Mouse (Mus musculus) ovary, postnatal 36 days (tissue): ENCODE measurements at regions not wholly inside any gene's neighbourhood (a gene's known extent, or its start where the extent isn't known, plus 50 kb on each side); places are given as distances from the start of the nearest gene placed in this dataset.

ENCODE experiments used
- DNase-seq: peaks from one replicate; pipeline ENCODE4 v3.0.0; 2022; ENCODE audit warnings: low spot score, mixed read lengths

DNA sequence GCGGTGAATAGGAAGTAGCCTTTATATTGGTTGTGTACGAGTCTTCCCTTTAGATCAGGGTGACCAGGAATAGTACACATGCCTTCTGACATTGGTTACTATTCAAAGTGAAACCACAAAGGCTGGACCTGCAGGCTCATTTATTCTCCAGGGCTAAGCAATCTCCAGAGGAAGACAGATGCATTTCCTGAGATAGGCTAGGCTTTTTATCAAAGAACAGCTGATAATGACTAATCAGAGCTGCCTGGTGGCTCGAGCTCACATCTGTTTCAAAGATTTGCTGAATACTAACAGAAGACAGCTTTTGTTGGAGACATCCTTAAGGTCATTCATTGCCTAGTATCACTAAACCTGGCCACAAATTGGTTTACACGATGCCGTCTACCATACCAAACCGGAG, 838.1 kb downstream of the Epha4 start:
- DNase-seq = no peak

DNA sequence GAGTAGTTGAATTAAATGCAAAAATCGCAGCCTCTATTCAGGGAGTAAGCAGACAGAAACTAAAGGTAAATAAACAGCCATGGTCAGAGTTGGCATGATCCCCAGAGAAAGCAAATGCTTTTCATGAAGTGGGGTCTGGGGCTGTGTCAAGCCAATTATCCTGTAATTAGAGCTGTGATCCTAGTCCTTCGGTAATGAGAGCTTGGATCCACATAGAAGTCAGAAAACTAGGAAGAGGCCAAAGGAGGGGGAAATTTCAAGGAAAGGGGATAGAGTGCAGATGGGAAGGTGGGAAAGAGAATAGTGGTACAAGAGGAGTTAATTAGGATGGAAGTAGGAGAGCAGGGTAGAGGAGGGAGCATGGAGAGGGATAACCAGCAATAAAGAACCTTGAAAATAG, 809.3 kb downstream of the Epha4 start:
- DNase-seq = no peak

GRCm38 (mm10) chr1:76717639-76718292, 797.1 kb downstream of the Epha4 start:
- DNase-seq = no peak

DNA sequence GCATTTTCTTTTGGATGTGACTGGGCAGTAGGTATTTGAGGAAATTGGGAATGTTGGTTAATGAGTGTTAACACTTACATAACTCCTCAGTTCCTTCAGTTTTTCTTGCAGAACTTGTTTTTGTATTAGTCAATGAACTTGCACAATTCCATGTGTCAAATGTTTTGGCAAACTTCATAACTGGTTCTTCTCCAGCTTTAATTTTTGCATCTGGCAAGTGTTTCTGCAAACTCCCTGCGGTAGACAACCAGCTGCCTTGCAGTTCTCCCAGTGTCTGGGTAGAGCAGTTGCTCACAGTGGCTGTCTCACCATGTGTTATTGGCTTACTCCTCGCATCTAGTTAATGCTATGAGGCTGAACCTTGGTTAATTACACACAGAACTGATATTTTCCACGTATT, 790.4 kb downstream of the Epha4 start:
- no peak for DNase-seq

GRCm38 (mm10) chr1:76737003-76737402, 777.9 kb downstream of the Epha4 start:
- DNase-seq = no peak

DNA sequence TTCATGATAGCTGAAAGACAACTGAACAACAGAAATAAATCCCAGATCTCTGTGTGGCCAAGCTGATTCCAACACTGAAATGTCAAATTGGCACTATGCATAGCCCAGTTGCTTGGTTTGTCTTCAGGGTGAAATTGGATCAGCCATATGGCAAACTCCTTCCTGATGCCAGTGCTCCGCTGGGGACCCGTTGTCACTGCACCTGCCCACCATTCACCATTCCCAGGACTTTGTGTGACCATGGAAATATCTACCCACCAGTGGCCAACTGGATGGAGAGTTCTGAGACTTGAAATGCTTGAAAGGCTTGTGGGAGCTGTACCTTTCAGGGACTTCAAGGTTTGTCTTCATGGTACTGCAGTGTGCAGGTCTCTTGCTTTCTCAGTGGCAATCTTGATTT, 777.2 kb downstream of the Epha4 start:
- DNase-seq = no peak

GRCm38 (mm10) chr1:76772694-76773093, 742.2 kb downstream of the Epha4 start:
- no peak for DNase-seq

GRCm38 (mm10) chr1:76786871-76787270, 728.0 kb downstream of the Epha4 start:
- DNase-seq = no peak

GRCm38 (mm10) chr1:76793438-76793837, 721.5 kb downstream of the Epha4 start:
- no peak for DNase-seq

GRCm38 (mm10) chr1:76819906-76820305, 695.0 kb downstream of the Epha4 start:
- no peak for DNase-seq

DNA sequence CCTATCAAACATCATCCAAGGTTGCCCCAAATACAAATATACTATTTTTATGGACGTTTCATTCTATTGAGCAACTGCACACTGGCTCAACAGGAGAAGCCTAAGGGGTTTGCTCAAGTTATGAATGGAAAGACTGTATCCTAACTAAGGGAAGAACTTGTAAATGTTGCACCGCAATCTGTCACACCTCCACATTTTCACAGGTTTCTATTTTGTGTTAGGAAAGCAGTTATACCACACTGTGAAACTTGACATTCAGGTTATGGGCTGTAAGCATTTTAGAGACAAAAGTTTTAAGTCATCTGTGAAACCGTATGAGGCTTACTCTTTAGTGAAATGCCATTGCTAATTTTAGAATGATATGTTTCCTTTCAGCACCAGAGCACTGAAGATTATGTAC, 693.3 kb downstream of the Epha4 start:
- no peak for DNase-seq

DNA sequence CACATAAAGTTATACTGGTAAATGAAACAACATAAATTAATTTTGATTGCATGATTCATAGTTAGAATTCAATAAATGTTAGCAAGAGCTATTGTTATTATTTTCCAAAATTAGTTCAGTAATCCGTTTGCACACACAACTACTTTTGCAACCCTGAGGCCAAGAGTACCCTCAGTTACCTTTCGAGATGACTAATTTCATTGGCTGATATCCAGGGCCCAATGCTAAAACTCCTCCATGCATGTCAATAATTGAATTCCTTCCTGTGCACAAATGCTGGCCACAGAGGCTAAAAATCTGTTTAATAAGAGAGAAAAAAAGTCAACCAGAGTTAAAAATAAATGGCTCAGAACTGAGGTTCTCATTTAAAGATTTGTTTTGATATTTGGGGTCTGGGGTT, 685.2 kb downstream of the Epha4 start:
- no peak for DNase-seq

GRCm38 (mm10) chr1:76832311-76832710, 682.6 kb downstream of the Epha4 start:
- no peak for DNase-seq

DNA sequence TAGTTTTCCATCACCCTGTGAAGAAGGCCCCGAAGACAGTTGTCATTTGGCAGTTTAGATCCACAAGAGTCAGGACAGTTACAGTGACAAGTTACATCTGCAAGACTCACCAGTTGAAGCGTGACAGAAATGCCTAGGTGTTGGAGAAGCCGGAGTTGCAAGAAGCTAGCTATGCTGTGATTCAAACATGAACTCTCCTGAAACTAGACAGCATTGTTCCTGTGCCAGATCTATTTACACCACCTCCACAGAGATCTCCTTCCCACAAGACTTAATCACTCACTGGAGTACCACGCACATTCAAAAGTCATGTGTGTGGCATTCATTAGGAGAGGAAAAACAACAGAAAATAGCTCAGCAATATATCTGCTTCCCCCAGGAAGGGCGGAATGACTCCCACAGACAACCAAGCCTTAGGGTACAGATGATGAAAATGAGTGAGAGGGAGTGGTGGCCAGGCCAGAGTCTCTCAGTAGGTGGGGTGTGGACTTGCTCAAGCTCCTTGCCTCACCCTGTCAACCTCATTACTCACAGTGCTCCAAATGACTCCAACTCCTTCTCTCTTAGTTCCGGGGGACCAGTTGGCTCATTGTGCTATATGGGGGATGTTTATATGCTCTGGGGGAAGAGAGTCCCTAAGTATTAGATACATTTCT, 679.7 kb downstream of the Epha4 start:
- DNase-seq = no peak

DNA sequence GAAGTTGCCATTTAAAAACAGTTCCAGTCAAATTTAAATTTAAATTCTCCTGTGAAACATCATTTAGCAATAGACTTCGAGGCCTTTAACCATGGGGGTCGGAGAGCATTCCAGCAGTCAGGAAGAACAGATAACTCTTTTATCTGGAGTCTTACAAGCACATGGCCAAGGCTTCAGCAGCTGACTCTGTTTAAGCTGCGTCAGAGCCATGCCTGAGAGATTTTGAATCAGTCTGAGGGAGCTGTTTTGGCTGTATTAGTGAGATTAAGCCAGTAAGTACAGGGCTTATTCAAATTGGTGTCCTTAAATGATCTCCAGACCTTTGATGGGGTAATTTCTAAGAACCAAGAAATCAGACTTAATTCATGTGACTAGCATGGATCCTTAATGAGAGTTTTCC, 665.5 kb downstream of the Epha4 start:
- no peak for DNase-seq

GRCm38 (mm10) chr1:76866304-76866968, 648.5 kb downstream of the Epha4 start:
- no peak for DNase-seq

GRCm38 (mm10) chr1:76873207-76873606, 641.7 kb downstream of the Epha4 start:
- no peak for DNase-seq

DNA sequence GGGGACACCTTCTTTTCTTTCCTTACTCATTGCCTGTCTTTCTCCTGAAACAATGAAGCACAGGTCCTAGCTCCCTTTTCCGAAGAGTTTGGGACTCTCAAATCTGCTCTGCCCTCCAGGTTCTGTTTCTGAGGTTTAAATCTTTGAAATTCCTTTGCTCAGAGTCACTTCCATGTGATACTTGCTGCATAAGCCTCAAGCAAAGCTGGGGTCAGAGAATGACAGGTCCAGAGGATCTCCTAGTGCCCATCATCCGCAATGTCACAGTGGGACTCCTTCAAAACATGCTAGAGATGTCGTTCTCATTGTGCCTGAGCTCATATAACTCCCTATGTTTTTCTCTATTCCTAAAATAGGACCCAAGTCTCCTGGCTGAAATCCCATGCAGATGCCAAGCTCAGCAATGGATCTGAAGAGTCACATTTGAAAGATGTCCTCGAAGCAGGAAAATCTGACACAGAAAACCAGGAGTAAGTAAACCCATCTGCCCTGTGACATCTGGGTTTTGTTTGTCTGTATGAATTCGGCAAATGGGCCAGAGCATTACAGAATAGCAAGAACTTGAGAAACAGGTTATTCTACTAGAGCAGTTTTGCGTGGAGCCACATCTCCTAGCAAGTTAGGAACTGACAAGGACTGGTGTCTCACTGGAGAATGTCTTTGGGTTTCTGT, 634.6 kb downstream of the Epha4 start:
- no peak for DNase-seq

DNA sequence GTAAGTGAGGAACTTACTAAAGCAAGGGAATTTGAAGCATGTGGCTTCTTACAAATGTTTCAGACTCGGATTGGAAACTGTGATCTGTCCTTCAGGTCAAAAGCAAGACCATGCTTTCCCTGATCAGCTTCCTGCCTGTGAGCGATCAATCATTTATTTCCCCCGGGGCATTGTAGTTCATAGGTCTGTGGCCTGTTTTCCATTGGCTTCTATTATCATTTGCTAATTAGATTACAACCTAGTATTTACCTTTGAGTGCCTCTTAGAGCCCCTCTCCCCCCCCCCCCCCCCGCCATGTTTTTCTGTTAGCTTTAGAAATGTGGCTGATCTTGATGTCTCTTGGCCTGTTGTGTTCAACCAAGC, 634.1 kb downstream of the Epha4 start:
- DNase-seq = no peak

DNA sequence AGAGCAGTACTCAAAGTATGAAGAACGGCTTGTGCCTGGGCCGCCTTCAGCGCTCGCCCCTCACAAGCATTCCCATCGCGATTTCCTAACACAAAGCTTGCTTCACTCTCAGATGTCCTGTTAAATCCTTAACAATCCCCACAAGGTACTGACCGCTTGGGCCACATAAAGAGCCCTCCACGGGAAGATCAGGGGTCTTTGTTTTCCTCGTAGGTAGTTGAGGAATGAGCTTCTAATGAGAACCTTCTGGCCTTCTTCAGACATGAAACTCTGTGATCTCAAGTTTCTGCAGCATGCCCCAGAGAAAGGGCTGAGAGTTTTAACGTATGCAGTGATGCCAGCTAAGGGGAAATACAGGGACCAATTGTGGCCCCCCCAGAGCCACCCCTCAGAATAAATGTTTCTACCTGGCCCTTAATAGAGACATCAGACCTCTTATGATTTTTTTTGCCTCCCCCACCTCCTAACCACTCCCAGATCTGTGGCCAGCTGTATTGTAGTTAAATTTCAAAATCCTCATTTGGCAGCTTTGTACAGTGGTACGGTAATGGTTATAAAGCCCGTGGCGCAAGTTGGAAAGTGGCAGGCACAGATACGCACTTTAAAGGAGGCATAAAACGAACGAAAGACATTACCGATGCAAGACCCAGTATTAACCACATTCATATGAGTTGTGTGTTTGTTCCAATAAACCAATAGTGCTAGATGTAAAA, 618.6 kb downstream of the Epha4 start:
- DNase-seq = no peak

DNA sequence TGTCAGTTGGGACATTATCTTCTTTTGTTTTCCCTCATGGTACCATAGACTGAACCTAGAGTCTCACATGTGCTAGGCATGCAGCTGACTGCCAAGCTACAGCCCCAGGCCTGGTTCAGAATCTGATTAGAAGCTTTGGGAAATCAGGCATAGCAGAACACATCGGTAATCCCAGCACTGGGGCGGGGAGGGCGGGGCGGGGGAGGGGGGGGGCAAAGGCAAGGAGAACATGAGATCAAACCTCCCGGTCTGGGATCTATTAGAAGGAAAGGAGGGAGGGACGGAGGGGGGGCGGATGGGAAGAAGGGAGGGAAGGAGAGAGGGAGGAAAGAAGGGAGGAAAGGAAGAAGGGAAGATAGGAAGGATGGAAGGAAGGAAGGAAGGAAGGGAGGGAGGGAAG, 617.5 kb downstream of the Epha4 start:
- DNase-seq = no peak

GRCm38 (mm10) chr1:76911472-76911871, 603.4 kb downstream of the Epha4 start:
- DNase-seq = no peak
